Mouse (Mus musculus): ENCODE data around the gene Ncf2. TPM values are rescaled to one million over a fixed set of nuclear protein-coding genes. Genes with fewer than 3 reads are reported as not detected.

The Ncf2 gene
- polyA plus RNA-seq, 1 experiment: 1.7 TPM

DNA sequence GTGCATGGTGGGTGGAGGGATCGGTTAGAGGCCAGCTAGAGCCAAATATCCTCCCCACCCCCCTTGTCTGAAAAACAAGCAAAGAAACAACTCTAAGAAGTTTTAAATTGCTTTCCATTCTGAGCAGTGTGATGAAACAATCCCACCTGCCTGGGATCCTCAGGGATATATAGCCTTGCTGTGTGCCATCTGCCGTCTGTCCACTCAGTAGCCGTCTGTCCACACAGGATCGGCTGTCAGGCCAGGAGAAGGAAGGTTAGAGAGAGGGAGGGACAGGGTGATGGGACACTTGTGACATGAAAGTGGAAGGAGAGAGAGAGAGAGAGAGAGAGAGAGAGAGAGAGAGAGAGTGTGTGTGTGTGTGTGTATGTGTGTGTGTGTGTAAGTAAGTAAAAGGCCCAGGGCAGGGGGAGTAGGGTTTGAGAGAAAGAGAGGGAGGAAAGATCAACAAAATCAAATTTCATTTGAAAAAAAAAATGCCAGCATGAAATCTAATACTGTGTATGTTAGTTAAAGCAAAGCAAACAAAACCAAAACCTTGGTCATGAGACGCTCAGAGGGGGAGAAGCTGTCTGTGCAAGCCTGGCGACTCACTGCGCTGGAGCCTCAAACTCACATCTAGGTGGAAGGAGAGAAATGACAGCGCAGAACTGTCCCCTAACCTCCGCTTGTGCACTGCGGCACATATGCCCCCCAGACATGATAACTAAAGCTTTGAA, 28.8 kb downstream of the Ncf2 start:
- no peaks in the 10 kb centered on the region for H3K4me1 ChIP-seq (ENCODE audit: control insufficient read depth, insufficient read depth, low read length)
- H3K4me3 ChIP-seq (ENCODE audit: insufficient read depth, low read length): no peak overlapping the region
- TF ChIP-seq CTCF (IDR thresholded peaks at IDR 0.05; ENCODE audit: borderline replicate concordance, insufficient read depth, low read length) (no peak), POLR2A (IDR thresholded peaks at IDR 0.05; ENCODE audit: low read depth, low read length) (no peak)
- H3K27ac ChIP-seq (ENCODE audit: insufficient read depth, low read length): no peak overlapping the region

DNA sequence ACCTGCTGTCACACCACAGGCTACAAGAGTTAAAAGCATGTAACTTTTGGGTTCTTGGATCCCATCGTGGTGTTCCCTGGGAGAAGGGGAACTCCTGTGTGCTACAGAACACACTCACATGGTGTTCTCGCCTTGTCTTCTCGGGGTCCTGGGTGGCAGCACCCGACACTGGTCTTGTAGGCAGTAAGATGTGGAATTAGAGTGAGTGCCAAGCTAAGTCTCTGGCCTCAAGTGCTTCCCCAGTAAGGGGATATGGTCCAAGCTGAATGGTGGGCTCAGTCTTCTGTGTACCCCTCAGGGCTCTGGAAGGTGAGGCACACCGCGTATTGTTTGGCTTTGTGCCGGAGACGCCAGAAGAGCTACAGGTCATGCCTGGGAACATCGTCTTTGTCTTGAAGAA, 30.1 kb downstream of the Ncf2 start:
- Histone ChIP-seq H3K4me3 (ENCODE audit: insufficient read depth, low read length) (no peak overlapping the region), H3K27ac (ENCODE audit: insufficient read depth, low read length) (no peak overlapping the region), H3K4me1 (ENCODE audit: control insufficient read depth, insufficient read depth, low read length) (no peaks in the 10 kb centered on the region)
- TF ChIP-seq CTCF (IDR thresholded peaks at IDR 0.05; ENCODE audit: borderline replicate concordance, insufficient read depth, low read length): no peak
- TF ChIP-seq POLR2A (IDR thresholded peaks at IDR 0.05; ENCODE audit: low read depth, low read length): no peak

DNA sequence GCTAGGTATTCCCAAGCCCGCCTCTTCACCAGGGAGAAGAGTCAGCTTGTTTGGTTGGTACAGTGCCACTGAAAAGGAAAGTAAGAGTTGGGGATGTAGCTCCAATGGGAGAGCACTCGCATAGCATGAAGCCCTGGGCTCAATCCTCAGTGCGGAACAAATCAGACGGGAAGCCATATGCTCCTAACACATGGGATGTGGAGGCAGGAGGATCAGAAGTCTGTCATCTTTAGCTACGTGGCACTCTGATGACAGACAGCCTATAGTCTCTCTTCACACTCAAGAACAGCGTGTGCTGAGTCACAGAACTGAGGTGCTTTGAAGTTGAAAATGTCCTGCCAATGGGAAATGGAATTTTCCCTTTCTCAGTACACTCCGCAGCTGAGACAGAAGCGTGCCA, 31.0 kb downstream of the Ncf2 start:
- H3K27ac ChIP-seq (ENCODE audit: insufficient read depth, low read length): no peak overlapping the region
- H3K4me3 ChIP-seq (ENCODE audit: insufficient read depth, low read length): no peak overlapping the region
- TF ChIP-seq CTCF (IDR thresholded peaks at IDR 0.05; ENCODE audit: borderline replicate concordance, insufficient read depth, low read length) (no peak), POLR2A (IDR thresholded peaks at IDR 0.05; ENCODE audit: low read depth, low read length) (no peak)
- no peaks in the 10 kb centered on the region for H3K4me1 ChIP-seq (ENCODE audit: control insufficient read depth, insufficient read depth, low read length)

DNA sequence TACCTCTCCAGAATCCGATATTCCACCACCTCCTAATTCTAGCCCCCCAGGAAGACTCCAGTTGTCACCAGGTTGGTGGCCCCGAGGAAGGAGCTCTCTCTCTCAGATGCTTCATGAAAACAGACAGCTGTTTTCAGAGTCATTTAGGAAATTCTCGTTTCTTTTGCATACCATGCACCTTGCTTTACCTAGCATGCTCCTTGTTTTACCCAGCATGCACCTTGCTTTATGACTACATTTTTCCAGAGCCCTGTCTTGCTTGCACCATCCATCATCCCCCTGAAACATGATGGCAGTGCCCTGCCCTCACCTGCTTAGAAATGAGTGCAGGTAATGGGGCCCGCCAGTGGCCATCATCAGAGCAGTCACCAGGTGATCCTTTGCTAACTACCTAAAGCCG, 31.6 kb downstream of the Ncf2 start:
- Histone ChIP-seq H3K27ac (ENCODE audit: insufficient read depth, low read length) (no peak overlapping the region), H3K4me3 (ENCODE audit: insufficient read depth, low read length) (no peak overlapping the region), H3K4me1 (ENCODE audit: control insufficient read depth, insufficient read depth, low read length) (no peaks in the 10 kb centered on the region)
- TF ChIP-seq POLR2A (IDR thresholded peaks at IDR 0.05; ENCODE audit: low read depth, low read length) (no peak), CTCF (IDR thresholded peaks at IDR 0.05; ENCODE audit: borderline replicate concordance, insufficient read depth, low read length) (no peak)

DNA sequence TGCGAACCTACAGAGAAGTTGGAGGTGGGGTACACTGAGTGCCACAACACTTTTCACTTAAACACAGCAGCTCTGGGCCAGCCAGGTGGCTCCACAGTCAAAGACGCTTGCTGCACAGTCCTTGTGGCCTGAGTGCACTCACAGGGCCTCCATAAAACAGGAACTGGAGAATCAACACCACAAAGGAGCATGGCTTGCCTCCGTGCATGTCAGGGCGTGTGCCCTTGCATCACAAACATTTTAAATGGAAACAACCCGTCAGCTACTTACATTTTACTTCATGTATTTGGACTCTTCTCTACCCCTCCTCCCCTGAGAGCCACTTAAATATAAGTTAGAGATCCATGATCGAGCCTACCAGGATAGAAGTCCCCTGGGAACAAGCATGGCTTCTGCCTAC, 32.3 kb downstream of the Ncf2 start:
- no peak for TF ChIP-seq POLR2A (IDR thresholded peaks at IDR 0.05; ENCODE audit: low read depth, low read length)
- no peak for TF ChIP-seq CTCF (IDR thresholded peaks at IDR 0.05; ENCODE audit: borderline replicate concordance, insufficient read depth, low read length)
- Histone ChIP-seq H3K27ac (ENCODE audit: insufficient read depth, low read length) (no peak overlapping the region), H3K4me3 (ENCODE audit: insufficient read depth, low read length) (no peak overlapping the region), H3K4me1 (ENCODE audit: control insufficient read depth, insufficient read depth, low read length) (no peaks in the 10 kb centered on the region)

DNA sequence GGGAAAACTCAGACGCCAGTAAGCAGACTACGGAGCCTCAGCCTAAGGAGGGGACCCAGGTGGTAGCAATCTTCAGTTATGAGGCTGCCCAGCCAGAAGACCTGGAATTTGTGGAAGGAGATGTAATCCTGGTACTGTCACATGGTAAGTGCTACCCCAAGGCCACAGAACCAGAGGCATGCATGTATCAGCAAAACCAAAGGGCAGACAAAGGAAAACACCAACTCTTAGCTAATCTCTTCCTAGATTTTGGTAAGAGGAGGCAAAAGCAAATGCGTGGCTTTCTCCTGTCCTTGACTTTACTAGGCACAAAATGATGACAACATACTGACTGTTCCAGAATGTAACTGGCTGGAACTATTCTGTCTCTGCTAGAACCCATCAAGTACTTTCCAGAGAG, 35.1 kb downstream of the Ncf2 start:
- no peaks in the 10 kb centered on the region for H3K4me1 ChIP-seq (ENCODE audit: control insufficient read depth, insufficient read depth, low read length)
- H3K4me3 ChIP-seq (ENCODE audit: insufficient read depth, low read length): no peak overlapping the region
- H3K27ac ChIP-seq (ENCODE audit: insufficient read depth, low read length): no peak overlapping the region
- TF ChIP-seq CTCF (IDR thresholded peaks at IDR 0.05; ENCODE audit: borderline replicate concordance, insufficient read depth, low read length) (no peak), POLR2A (IDR thresholded peaks at IDR 0.05; ENCODE audit: low read depth, low read length) (no peak)

DNA sequence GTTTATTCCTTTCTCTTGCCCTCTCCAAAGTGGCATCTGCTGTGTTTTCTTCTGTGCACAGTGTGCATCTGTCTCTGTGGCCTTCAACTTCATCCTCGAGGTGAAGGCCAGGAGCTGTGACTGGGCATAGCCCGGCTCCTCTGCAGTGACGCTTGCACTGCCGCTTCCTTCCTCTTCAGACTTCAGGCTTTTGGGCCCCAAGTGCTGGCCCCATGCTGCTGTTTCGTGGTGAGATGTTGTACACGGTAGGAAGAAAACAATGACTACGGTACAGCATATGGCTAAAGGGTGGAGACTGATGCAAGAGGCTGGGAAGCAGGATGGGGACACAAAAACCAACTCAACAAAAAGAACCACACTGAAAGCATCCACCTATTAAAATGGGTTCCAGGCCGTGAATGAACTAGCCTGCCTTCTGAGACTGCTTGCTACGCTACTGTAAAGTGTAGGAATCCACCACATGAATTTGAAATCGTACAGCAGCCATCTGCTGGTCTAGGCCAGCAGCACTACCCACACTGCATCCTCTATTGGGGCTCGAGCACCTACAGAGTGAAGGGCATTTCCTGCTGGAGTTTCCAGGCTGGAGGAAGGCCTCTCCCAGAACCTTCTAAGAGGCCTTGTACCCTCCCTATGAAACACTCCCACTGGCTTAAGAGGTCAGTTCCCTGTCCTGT, 38.2 kb downstream of the Ncf2 start:
- TF ChIP-seq CTCF (IDR thresholded peaks at IDR 0.05; ENCODE audit: borderline replicate concordance, insufficient read depth, low read length): no peak
- TF ChIP-seq POLR2A (IDR thresholded peaks at IDR 0.05; ENCODE audit: low read depth, low read length): no peak
- Histone ChIP-seq H3K4me3 (ENCODE audit: insufficient read depth, low read length) (no peak overlapping the region), H3K27ac (ENCODE audit: insufficient read depth, low read length) (no peak overlapping the region), H3K4me1 (ENCODE audit: control insufficient read depth, insufficient read depth, low read length) (no peaks in the 10 kb centered on the region)

DNA sequence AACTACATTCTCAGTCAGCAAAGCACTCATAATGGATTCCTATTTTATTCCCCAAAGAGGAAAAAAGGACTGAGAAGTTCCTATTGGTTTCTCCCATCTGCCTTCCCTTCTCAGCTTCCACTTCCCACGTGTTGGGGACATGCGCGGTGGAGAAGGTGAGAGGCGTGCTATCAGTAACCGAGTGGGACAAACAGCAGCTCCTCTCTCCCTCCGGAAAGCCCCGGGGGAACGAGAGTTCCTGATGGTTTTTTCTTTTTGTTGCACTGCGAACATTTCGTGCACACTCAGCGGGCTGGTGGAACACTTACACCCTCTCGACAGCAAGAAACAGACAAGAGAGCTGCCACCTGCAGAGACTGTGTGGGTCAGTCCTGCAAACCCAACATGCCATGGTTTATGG, 38.8 kb downstream of the Ncf2 start:
- Histone ChIP-seq H3K4me1 (ENCODE audit: control insufficient read depth, insufficient read depth, low read length) (no peaks in the 10 kb centered on the region), H3K4me3 (ENCODE audit: insufficient read depth, low read length) (no peak overlapping the region), H3K27ac (ENCODE audit: insufficient read depth, low read length) (no peak overlapping the region)
- TF ChIP-seq CTCF (IDR thresholded peaks at IDR 0.05; ENCODE audit: borderline replicate concordance, insufficient read depth, low read length): no peak
- no peak for TF ChIP-seq POLR2A (IDR thresholded peaks at IDR 0.05; ENCODE audit: low read depth, low read length)

DNA sequence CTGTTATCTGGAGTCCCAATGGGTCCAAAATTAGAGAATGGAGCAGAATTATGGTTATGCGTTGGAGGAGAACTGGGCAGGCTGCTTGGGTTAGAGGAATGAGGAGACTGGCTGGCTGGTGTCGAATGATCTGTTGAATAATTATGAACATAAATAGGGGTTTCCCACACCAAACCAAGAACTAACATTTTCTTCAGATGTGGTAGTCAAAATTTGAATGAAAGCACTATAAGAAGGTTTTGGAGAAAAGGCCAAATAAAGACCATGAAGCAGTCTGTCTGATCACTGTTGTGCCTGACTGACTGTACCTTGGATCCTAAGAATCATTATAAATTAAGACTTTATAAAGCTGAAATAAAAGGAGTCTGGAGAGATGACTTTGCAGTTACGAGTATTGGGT, 40.3 kb downstream of the Ncf2 start:
- no peak for TF ChIP-seq POLR2A (IDR thresholded peaks at IDR 0.05; ENCODE audit: low read depth, low read length)
- no peak for TF ChIP-seq CTCF (IDR thresholded peaks at IDR 0.05; ENCODE audit: borderline replicate concordance, insufficient read depth, low read length)
- Histone ChIP-seq H3K4me1 (ENCODE audit: control insufficient read depth, insufficient read depth, low read length) (no peaks in the 10 kb centered on the region), H3K27ac (ENCODE audit: insufficient read depth, low read length) (no peak overlapping the region), H3K4me3 (ENCODE audit: insufficient read depth, low read length) (no peak overlapping the region)

DNA sequence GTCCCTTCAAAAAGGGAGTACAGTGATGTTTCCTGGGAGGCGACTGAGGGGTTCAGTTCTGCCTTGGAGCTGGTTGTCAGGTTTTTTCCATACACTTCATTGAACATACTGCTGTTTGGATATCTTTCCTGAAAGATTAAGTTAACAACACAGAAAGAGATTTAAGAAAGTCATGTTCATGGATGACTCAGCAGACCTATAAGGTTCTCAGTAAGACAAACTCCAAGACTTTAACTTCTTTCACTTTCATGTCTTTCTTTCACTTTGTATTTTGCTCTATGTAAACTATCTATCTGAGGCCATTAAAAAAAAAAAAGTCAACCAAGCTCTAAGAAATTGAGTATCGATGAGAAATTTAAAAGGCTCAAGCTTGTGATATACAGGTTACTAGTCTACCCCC, 41.1 kb downstream of the Ncf2 start:
- no peak for TF ChIP-seq CTCF (IDR thresholded peaks at IDR 0.05; ENCODE audit: borderline replicate concordance, insufficient read depth, low read length)
- no peaks in the 10 kb centered on the region for H3K4me1 ChIP-seq (ENCODE audit: control insufficient read depth, insufficient read depth, low read length)
- H3K27ac ChIP-seq (ENCODE audit: insufficient read depth, low read length): no peak overlapping the region
- H3K4me3 ChIP-seq (ENCODE audit: insufficient read depth, low read length): no peak overlapping the region
